Comparison of ENCODE assay signal across 25 mouse cellular contexts in the genomic region with DNA sequence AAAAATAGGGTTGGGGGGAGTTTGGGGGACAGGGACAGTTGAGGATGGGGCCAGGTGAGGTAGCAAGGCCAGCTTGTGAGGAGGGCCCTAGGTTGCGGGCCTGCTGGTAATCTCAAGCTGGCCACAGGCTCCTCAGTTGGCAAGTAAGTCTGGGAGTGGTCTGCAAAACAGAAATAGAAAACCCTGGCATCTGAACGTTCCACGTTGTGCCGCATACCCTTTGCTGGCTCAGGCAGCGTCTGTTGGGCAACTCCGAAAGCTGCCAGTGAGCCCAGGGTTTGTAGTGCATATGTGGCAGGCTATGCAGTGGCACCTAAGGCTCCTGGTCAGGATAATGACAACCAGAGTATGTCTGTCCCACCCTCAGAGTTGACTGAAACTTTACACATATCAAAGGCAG. TPM values are rescaled to one million over a fixed set of nuclear protein-coding genes. Genes with fewer than 3 reads are reported as not detected.
"Had no signal": no experiment of that assay in that cellular context is flagged by ENCODE, and none has a peak within 500 bp of the region (broad histone marks: within the 10 kb centered on the region; RNA-seq: fewer than 3 reads in every experiment).

No protein-coding gene starts in this region.

- H3K4me3 ChIP-seq: lung, embryonic 15.5 days; megakaryocyte, embryonic 14.5 days; midbrain, embryonic 13.5 days; midbrain, embryonic 15.5 days; neural tube, embryonic 12.5 days; stomach, embryonic 15.5 days had no signal

- H3K4me1 ChIP-seq: midbrain, embryonic 13.5 days; midbrain, embryonic 15.5 days; neural tube, embryonic 12.5 days had no signal

- H3K27me3 ChIP-seq: lung, embryonic 15.5 days; megakaryocyte, embryonic 14.5 days; midbrain, embryonic 13.5 days; midbrain, embryonic 15.5 days; neural tube, embryonic 12.5 days; stomach, embryonic 15.5 days had no signal

- H3K9ac ChIP-seq: liver, postnatal 0 days; lung, embryonic 15.5 days; midbrain, embryonic 13.5 days; midbrain, embryonic 15.5 days; stomach, embryonic 15.5 days had no signal

- ATAC-seq: liver, postnatal 0 days; lung, postnatal 0 days; midbrain, embryonic 15.5 days had no signal

- H3K4me2 ChIP-seq: lung, embryonic 15.5 days; midbrain, embryonic 11.5 days; midbrain, embryonic 13.5 days; midbrain, embryonic 15.5 days; neural tube, embryonic 12.5 days; stomach, embryonic 15.5 days had no signal

- H3K27ac ChIP-seq: lung, embryonic 15.5 days; macrophage; midbrain, embryonic 13.5 days; midbrain, embryonic 15.5 days; neural tube, embryonic 12.5 days; stomach, embryonic 15.5 days; stomach, postnatal 0 days had no signal

- H3K9me3 ChIP-seq: lung, embryonic 15.5 days; megakaryocyte, embryonic 14.5 days; midbrain, embryonic 13.5 days; midbrain, embryonic 15.5 days; neural tube, embryonic 12.5 days; stomach, embryonic 15.5 days had no signal

- DNase-seq: liver, postnatal 0 days; lung, adult 2 months; lung, postnatal 14 days; lung, postnatal 36 days; right cerebral cortex, postnatal 14 days; thymus, adult 2 months; thymus, postnatal 25 days; thymus, postnatal 4 days had no signal

RNA-seq across cellular contexts. Expression of gene Olfr1393, which starts 15.0 kb away (rescaled TPM):
- total RNA-seq: monocyte, adult 5-6 weeks had no signal
- polyA plus RNA-seq: lung, adult 2 months; lung, embryonic 15.5 days; lung, postnatal 0 days; macrophage; midbrain, embryonic 11.5 days; midbrain, embryonic 13.5 days; midbrain, embryonic 15.5 days; neural tube, embryonic 12.5 days; neural tube, embryonic 14.5 days; stomach, embryonic 15.5 days; stomach, postnatal 0 days had no signal

RNA-seq across cellular contexts. Expression of gene Olfr1392, which starts 21.9 kb away (rescaled TPM):
- total RNA-seq: megakaryocyte progenitor cell, adult 5-6 weeks; monocyte, adult 5-6 weeks had no signal
- polyA plus RNA-seq: liver, postnatal 0 days; lung, embryonic 15.5 days; lung, postnatal 0 days; midbrain, embryonic 11.5 days; midbrain, embryonic 13.5 days; neural tube, embryonic 12.5 days; neural tube, embryonic 14.5 days; spleen, adult 2 months; stomach, embryonic 15.5 days; stomach, postnatal 0 days had no signal

RNA-seq across cellular contexts. Expression of gene Olfr10, which starts 41.4 kb away (rescaled TPM):
- total RNA-seq: megakaryocyte progenitor cell, adult 5-6 weeks; midbrain, postnatal 0 days; monocyte, adult 5-6 weeks; neutrophil, adult 5-6 weeks had no signal
- polyA plus RNA-seq: liver, postnatal 0 days; lung, adult 2 months; lung, embryonic 15.5 days; lung, postnatal 0 days; macrophage; midbrain, embryonic 11.5 days; midbrain, embryonic 13.5 days; midbrain, embryonic 15.5 days; midbrain, postnatal 0 days; neural tube, embryonic 12.5 days; neural tube, embryonic 14.5 days; spleen, adult 2 months; stomach, embryonic 15.5 days; stomach, postnatal 0 days; thymus, adult 2 months; urinary bladder, adult 2 months had no signal

RNA-seq across cellular contexts. Expression of gene Olfr1391, which starts 59.4 kb away (rescaled TPM):
- total RNA-seq: megakaryocyte progenitor cell, adult 5-6 weeks; midbrain, postnatal 0 days; monocyte, adult 5-6 weeks; neutrophil, adult 5-6 weeks had no signal
- polyA plus RNA-seq: liver, postnatal 0 days; lung, adult 2 months; lung, embryonic 15.5 days; lung, postnatal 0 days; macrophage; midbrain, embryonic 11.5 days; midbrain, embryonic 13.5 days; midbrain, embryonic 15.5 days; midbrain, postnatal 0 days; neural tube, embryonic 12.5 days; neural tube, embryonic 14.5 days; spleen, adult 2 months; stomach, embryonic 15.5 days; stomach, postnatal 0 days; thymus, adult 2 months; urinary bladder, adult 2 months had no signal
